Mouse (Mus musculus) frontal cortex, adult 2 months (tissue): ENCODE results near the gene Tmem88. TPM values are rescaled to one million over a fixed set of nuclear protein-coding genes. Genes with fewer than 3 reads are reported as not detected.

Source experiments
- DNase-seq, 2 experiments: peaks; one replicate each; pipeline ENCODE4 v3.0.0; 2022; ENCODE audit warnings: low spot score in 1 of 2; ENCODE audit errors: extremely low spot score in 1 of 2
- polyA plus RNA-seq: library from polyadenylated mRNA; depleted of rRNA; stranded (reverse); fragments of >200 nt; gene quantifications from 2 replicates; pipeline ENCODE4 v1.2.3, GENCODE M21; 2012

Gene Tmem88
- polyA plus RNA-seq, 1 experiment, result 4.1 TPM

GRCm38 (mm10) chr11:69388680-69389079 is 9.4 kb downstream of the Tmem88 start:
- DNase-seq, result no peak

GRCm38 (mm10) chr11:69386758-69387157 is 11.3 kb downstream of the Tmem88 start:
- DNase-seq, result no peak

DNA sequence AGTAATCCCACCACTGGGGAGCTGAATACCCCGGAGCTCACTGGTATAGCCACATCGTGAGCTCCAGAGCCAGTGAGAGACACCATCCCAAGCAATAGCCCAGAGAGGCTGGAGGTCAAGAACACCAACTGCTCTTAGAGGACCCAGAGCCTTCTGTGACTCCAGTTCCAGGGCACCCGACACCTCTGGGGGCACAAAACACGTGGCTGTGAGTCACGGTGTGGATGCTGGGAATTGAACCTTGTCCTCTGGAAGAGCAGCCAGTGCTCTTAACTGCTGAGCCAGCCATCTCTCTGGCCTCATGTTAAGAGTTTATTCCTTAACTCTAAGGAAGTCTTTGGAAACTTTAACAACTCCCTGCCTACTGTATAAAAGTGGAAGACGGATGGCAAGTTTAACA is 13.1 kb downstream of the Tmem88 start:
- no peak for DNase-seq

GRCm38 (mm10) chr11:69382478-69383105 is 15.4 kb downstream of the Tmem88 start:
- no peak for DNase-seq

DNA sequence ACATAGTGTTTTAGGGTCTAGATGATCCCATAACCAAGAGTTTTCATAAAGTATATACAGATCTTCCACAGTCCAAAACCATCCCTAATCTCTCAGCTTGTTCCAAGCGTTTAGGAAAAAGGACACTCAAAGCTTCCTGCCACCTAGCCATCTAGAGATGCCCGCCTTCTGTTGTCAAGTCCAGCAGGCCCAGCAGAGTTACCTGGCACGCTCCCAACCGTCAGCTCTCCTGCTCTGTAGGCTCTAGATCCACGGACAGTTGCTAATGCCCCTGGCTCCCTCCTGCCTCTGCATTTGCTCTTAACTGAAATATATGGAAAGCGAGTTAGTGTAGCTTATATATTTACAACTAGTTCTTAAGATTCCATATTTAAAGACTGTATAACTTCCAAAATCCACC is 16.7 kb downstream of the Tmem88 start:
- DNase-seq, result no peak

DNA sequence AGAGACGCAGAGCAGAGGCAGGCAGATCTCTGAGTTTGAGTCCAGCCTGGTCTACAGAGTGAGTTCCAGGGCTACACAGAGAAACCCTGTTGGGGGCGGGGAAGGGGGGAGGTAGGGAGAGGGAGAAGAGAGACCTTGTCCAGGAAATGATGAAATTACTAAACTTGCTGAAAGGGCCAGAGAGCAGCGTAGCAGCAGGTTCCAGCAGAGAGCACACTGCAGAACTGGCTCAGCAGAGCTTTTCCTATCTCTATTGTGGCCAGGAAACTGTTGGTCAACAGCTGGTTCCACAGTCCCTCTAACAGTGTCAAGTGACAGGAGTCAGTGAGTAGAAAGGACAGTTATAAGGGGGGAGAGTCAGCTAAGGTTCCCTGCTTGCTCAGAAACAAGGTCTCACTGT is 18.4 kb downstream of the Tmem88 start:
- DNase-seq, result no peak

DNA sequence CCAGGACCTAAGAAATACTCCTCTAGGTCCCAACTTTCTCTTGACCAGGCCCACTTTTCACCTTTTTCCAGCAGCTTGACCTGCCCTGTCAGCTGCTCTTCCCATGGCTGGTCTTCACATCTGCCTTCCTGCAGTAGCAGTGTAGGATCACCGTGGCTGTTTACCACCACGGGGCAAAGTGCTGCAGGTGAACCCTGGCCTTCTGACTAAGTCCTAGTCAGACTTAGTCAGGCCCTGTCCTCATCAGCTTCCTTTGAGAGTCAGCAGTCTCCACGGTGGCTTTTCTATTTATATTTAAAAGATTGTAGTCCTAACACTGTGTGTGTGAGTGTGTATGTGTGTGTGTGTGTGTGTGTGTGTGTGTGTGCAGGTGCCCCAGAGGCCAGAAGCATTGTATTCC is 20.3 kb downstream of the Tmem88 start:
- DNase-seq, result no peak

- DNase-seq, result no peak
These were observed 22.4 kb downstream of the Tmem88 start for GRCm38 (mm10) chr11:69375646-69376045.

- no peak for DNase-seq
These were observed 24.6 kb downstream of the Tmem88 start for GRCm38 (mm10) chr11:69373223-69373965.

GRCm38 (mm10) chr11:69372780-69373170 is 25.3 kb downstream of the Tmem88 start:
- peak in 1 of 2 experiments; percentile 41 for DNase-seq

DNA sequence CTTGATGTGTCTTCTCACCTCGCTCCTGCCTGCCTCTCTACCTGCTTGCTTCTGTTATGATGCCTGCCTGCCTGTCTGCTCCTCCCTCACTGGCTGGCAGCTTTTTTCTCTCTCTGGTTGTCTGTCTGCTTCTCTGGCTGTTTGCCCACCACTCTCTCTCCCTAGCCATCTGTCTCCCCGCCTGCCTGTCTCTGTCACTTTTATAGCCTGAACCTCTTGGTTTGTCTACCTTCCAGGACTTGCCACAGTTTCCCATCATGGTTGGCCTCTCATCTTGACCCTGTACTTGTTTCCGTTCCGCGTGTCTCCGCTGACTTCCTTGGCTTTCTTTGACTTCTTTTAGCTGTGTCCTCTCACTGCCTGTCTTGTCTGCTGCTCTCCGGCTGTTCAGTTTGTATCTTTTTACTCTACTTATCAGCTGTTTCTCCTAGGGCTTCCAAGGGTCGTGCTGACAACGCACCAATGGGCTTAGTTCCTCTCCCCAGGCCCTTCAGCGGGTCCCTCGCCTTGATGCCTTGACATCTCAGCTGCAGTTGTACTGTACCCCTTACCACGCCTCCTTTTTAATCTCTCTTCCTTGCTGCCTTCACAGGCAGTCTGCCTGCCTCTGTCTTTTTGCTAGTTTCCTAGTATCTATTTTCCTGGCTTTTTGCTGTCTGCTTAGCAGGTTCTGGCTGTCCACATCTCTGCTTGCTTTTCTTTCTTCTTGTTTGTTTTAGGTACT is 25.8 kb downstream of the Tmem88 start:
- DNase-seq, result peak in 1 of 2 experiments; percentile 79

DNA sequence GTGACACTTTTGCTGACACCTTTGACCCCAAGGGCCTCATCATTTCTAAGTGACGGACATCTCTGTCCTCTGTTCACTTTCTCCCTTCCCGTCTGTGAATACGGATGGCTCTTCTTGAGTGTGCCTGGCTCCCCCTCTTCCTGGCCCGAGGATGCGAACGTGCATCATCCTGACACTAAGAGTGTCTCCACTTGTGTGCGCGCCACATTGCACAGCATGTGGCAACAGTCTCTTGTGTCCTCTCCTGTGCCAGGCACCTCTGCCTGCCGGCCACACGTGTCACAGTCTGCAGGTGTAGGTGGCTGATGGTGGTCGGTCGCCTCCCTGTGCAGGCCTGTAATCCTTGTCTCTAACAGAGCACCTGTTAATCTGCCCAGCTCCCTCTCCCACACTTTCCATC is 26.4 kb downstream of the Tmem88 start:
- DNase-seq, result peak in 1 of 2 experiments; percentile 12

DNA sequence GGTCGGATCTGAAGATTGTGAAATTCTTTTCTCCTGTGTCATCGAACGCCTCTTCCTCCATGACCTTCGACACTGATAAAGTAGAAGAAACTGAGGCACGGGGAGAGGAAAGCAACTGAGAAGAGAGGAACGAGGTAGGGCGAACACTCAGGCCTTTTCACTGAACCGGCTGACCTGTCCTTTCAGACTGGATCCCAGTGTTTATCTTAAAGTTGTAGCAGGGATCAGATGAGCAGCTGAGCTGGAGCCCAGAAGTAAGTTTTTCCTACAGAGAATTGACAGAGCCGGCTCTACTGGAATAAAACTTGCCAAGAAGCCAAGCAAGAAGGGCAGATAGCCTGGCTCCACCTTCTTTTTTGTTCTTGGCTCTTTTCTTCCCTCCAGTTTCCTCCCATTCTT is 27.2 kb downstream of the Tmem88 start:
- DNase-seq, result no peak

- DNase-seq, result no peak
These were observed 27.8 kb downstream of the Tmem88 start for GRCm38 (mm10) chr11:69369990-69370816.

- DNase-seq, result no peak
These were observed 28.6 kb downstream of the Tmem88 start, which contains the start of gene Chd3 for GRCm38 (mm10) chr11:69369215-69369989. Gene Chd3 (minus strand): TSS chr11:69369406.

- DNase-seq, result peak in 1 of 2 experiments; percentile 20
These were observed 29.4 kb downstream of the Tmem88 start for GRCm38 (mm10) chr11:69368356-69369214.

GRCm38 (mm10) chr11:69367616-69368355 is 30.2 kb downstream of the Tmem88 start:
- peak; percentile 15 to 30 for DNase-seq
